Mouse (Mus musculus) C2C12 (cell line): ENCODE data around the gene Marcksl1. TPM values are rescaled to one million over a fixed set of nuclear protein-coding genes. Genes with fewer than 3 reads are reported as not detected.

Experiments used
- H3K27me3 ChIP-seq: one replicate; pipeline ENCODE4 v1.6.1; 2011; ENCODE audit not compliant: control insufficient read depth, insufficient read depth, insufficient read length
- H3K36me3 ChIP-seq: one replicate; pipeline ENCODE4 v1.6.1; 2011; ENCODE audit not compliant: control insufficient read depth, insufficient read depth
- H3K4me3 ChIP-seq: one replicate; pipeline ENCODE4 v1.5.1; 2011; ENCODE audit warnings: mild to moderate bottlenecking, control low read depth; ENCODE audit not compliant: poor library complexity, insufficient read depth, severe bottlenecking
- H3K79me2 ChIP-seq: one replicate; pipeline ENCODE4 v1.6.1; 2011; ENCODE audit not compliant: control insufficient read depth, insufficient read depth
- H3K79me3 ChIP-seq: one replicate; pipeline ENCODE4 v1.6.1; 2011; ENCODE audit warnings: low read depth, control low read depth
- H3ac ChIP-seq: one replicate; pipeline ENCODE3; 2011; ENCODE audit warnings: low read depth; ENCODE audit not compliant: control insufficient read depth, insufficient read length
- CEBPB ChIP-seq: IDR thresholded peaks from one replicate; pipeline ENCODE4 v1.6.1; 2011; ENCODE audit warnings: low read depth, mild to moderate bottlenecking, control low read depth, moderate library complexity
- CTCF ChIP-seq: IDR thresholded peaks from one replicate; pipeline ENCODE4 v1.5.1; 2011; ENCODE audit not compliant: control insufficient read depth, insufficient read depth, insufficient read length
- FOSL1 ChIP-seq: IDR thresholded peaks from one replicate; pipeline ENCODE4 v1.8.0; 2011; ENCODE audit warnings: mild to moderate bottlenecking, low read length; ENCODE audit not compliant: poor library complexity, insufficient read depth, severe bottlenecking
- MAX ChIP-seq: IDR thresholded peaks from one replicate; pipeline ENCODE4 v1.6.1; 2011; ENCODE audit warnings: mild to moderate bottlenecking, control low read depth
- MYOD1 ChIP-seq: IDR thresholded peaks from one replicate; pipeline ENCODE4 v1.6.1; 2011; ENCODE audit warnings: low read depth; ENCODE audit not compliant: control insufficient read depth, insufficient read length
- MYOG ChIP-seq: IDR thresholded peaks from one replicate; pipeline ENCODE4 v1.6.1; 2011; ENCODE audit not compliant: control insufficient read depth, insufficient read length; ENCODE audit errors: extremely low read depth
- USF1 ChIP-seq: IDR thresholded peaks from one replicate; pipeline ENCODE4 v1.6.1; 2011; ENCODE audit warnings: low read depth, mild to moderate bottlenecking, control low read depth, moderate library complexity
- microRNA-seq: library from miRNA; unstranded; fragments of <30 nt; microRNA quantifications from one replicate; pipeline ENCODE4, GENCODE M21; 2019; ENCODE audit warnings: borderline microRNAs expressed
- polyA plus RNA-seq: library from polyadenylated mRNA; unstranded; fragments of >200 nt; fragmentation: generic; extraction: Trizol; gene quantifications from one replicate; pipeline ENCODE4 v1.2.1, GENCODE M21; 2012; ENCODE audit warnings: missing spikeins

Marcksl1 gene
- polyA plus RNA-seq, 1 experiment: 148 TPM

- TF ChIP-seq CEBPB (no peak), MYOG (no peak), MYOD1 (no peak), USF1 (no peak), CTCF (no peak), MAX (no peak), FOSL1 (no peak)
- Histone ChIP-seq H3K79me2 (no peaks in the 10 kb centered on the region), H3K36me3 (no peaks in the 10 kb centered on the region), H3K4me3 (no peak overlapping the region), H3ac (no peak overlapping the region), H3K79me3 (no peaks in the 10 kb centered on the region), H3K27me3 (peaks cover 4% of the 10 kb centered on the region)
Measured at GRCm38 (mm10) chr4:129557256-129557808, 44.0 kb downstream of the Marcksl1 start.

GRCm38 (mm10) chr4:129558321-129558955, 45.1 kb downstream of the Marcksl1 start:
- no peak overlapping the region for H3ac ChIP-seq
- TF ChIP-seq MYOD1 (no peak), CTCF (no peak), MYOG (no peak), MAX (no peak), USF1 (no peak)
- no peaks in the 10 kb centered on the region for H3K27me3 ChIP-seq
- no peaks in the 10 kb centered on the region for H3K36me3 ChIP-seq
- no peaks in the 10 kb centered on the region for H3K79me3 ChIP-seq
- no peak overlapping the region for H3K4me3 ChIP-seq
- H3K79me2 ChIP-seq: no peaks in the 10 kb centered on the region

- Histone ChIP-seq H3K4me3 (no peak overlapping the region), H3K79me3 (no peaks in the 10 kb centered on the region), H3ac (no peak overlapping the region), H3K27me3 (no peaks in the 10 kb centered on the region), H3K36me3 (no peaks in the 10 kb centered on the region), H3K79me2 (no peaks in the 10 kb centered on the region)
- TF ChIP-seq CEBPB: no peak
- no peak for TF ChIP-seq MAX
- TF ChIP-seq USF1: no peak
- no peak for TF ChIP-seq MYOD1
- no peak for TF ChIP-seq MYOG
- TF ChIP-seq FOSL1: no peak
- no peak for TF ChIP-seq CTCF
Measured at GRCm38 (mm10) chr4:129561184-129561583, 47.8 kb downstream of the Marcksl1 start.

GRCm38 (mm10) chr4:129563718-129564117, 50.3 kb downstream of the Marcksl1 start:
- no peaks in the 10 kb centered on the region for H3K79me2 ChIP-seq
- H3ac ChIP-seq: no peak overlapping the region
- H3K4me3 ChIP-seq: no peak overlapping the region
- no peaks in the 10 kb centered on the region for H3K27me3 ChIP-seq
- TF ChIP-seq CEBPB (no peak), MYOD1 (no peak), MAX (no peak), CTCF (no peak), MYOG (no peak), FOSL1 (no peak), USF1 (no peak)
- H3K79me3 ChIP-seq: no peaks in the 10 kb centered on the region
- H3K36me3 ChIP-seq: no peaks in the 10 kb centered on the region

- Histone ChIP-seq H3K79me3 (no peaks in the 10 kb centered on the region), H3K27me3 (no peaks in the 10 kb centered on the region), H3K79me2 (no peaks in the 10 kb centered on the region), H3ac (no peak overlapping the region), H3K36me3 (no peaks in the 10 kb centered on the region), H3K4me3 (no peak overlapping the region)
- TF ChIP-seq CTCF: no peak
- TF ChIP-seq MYOG: no peak
- TF ChIP-seq MAX: no peak
- no peak for TF ChIP-seq CEBPB
- no peak for TF ChIP-seq MYOD1
- no peak for TF ChIP-seq USF1
- TF ChIP-seq FOSL1: no peak
Measured at GRCm38 (mm10) chr4:129565139-129565538, 51.8 kb downstream of the Marcksl1 start.

Small RNA genes within 50 kb of the gene (microRNA-seq; reads per million reads assigned to microRNA genes)
- gene Mir8119: not detected

Other genes starting within 250 kb of the Marcksl1 start
- gene Sync, start 226.0 kb upstream of the Marcksl1 start, polyA plus RNA-seq: 15.0 TPM
- 195 TPM for gene Rbbp4, start 178.2 kb upstream of the Marcksl1 start, polyA plus RNA-seq
- 31.2 TPM for gene Zbtb8os, start 177.9 kb upstream of the Marcksl1 start, polyA plus RNA-seq
- gene Zbtb8a, start 135.5 kb upstream of the Marcksl1 start, polyA plus RNA-seq: 4.6 TPM
- not detected for gene Zbtb8b, start 72.7 kb upstream of the Marcksl1 start, polyA plus RNA-seq
- 11.8 TPM for gene Bsdc1, start 52.0 kb upstream of the Marcksl1 start, polyA plus RNA-seq
- gene Tssk3, start 22.6 kb upstream of the Marcksl1 start, polyA plus RNA-seq: not detected
- not detected for gene Fam229a, start 22.4 kb upstream of the Marcksl1 start, polyA plus RNA-seq
- 96.7 TPM for gene Hdac1, start 29.1 kb downstream of the Marcksl1 start, polyA plus RNA-seq
- gene Lck, start 60.1 kb downstream of the Marcksl1 start, polyA plus RNA-seq: 1.5 TPM
- gene Fam167b, start 65.0 kb downstream of the Marcksl1 start, polyA plus RNA-seq: 0.27 TPM
- gene Eif3i, start 87.1 kb downstream of the Marcksl1 start, polyA plus RNA-seq: 416 TPM
- gene Tmem234, start 87.1 kb downstream of the Marcksl1 start, polyA plus RNA-seq: 218 TPM
- 0.40 TPM for gene Dcdc2b, start 100.7 kb downstream of the Marcksl1 start, polyA plus RNA-seq
- 10.8 TPM for gene Iqcc, start 105.5 kb downstream of the Marcksl1 start, polyA plus RNA-seq
- 7.7 TPM for gene Ccdc28b, start 110.4 kb downstream of the Marcksl1 start, polyA plus RNA-seq
- 43.0 TPM for gene Txlna, start 127.5 kb downstream of the Marcksl1 start, polyA plus RNA-seq
- gene Kpna6, start 159.2 kb downstream of the Marcksl1 start, polyA plus RNA-seq: 23.9 TPM
- gene Tmem39b, start 183.3 kb downstream of the Marcksl1 start, polyA plus RNA-seq: 17.0 TPM
- 61.6 TPM for gene Khdrbs1, start 228.7 kb downstream of the Marcksl1 start, polyA plus RNA-seq